Mouse (Mus musculus): ENCODE data around the gene Sall4.

DNA sequence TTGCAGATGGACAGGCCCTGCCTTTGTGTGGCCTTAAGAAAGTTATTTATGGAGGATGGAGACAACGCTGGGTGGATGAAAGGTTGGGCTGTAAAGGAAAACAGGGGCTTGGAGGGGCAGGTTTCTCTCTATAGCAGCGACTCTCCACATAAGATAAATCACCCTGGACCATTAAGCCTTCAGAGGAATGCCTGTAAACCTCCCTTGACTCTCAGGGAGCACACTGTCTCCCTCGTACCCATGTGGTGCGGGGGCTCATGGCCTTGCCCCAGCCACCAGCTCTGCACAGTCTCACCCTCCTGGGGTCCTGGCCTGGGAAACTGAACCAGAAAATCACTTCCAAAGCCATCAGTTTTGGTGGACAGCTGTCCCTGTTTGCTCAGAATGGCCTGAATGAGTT is 36.1 kb upstream of the Sall4 start:
- TF ChIP-seq CTCF (IDR thresholded peaks at IDR 0.05; ENCODE audit: borderline replicate concordance, insufficient read depth, low read depth, low read length) (no peak), POLR2A (IDR thresholded peaks at IDR 0.05; ENCODE audit: borderline replicate concordance, insufficient read depth, low read length) (no peak)

All from cerebellum, adult 2 months (tissue).